Mouse (Mus musculus) ZHBTc4 (cell line): ENCODE measurements around the gene Bfsp1.

Experiments
- DNase-seq: peaks from one replicate; pipeline ENCODE4 v3.0.0-alpha.2; 2011; ENCODE audit warnings: low read depth, low spot score

Bfsp1 gene

DNA sequence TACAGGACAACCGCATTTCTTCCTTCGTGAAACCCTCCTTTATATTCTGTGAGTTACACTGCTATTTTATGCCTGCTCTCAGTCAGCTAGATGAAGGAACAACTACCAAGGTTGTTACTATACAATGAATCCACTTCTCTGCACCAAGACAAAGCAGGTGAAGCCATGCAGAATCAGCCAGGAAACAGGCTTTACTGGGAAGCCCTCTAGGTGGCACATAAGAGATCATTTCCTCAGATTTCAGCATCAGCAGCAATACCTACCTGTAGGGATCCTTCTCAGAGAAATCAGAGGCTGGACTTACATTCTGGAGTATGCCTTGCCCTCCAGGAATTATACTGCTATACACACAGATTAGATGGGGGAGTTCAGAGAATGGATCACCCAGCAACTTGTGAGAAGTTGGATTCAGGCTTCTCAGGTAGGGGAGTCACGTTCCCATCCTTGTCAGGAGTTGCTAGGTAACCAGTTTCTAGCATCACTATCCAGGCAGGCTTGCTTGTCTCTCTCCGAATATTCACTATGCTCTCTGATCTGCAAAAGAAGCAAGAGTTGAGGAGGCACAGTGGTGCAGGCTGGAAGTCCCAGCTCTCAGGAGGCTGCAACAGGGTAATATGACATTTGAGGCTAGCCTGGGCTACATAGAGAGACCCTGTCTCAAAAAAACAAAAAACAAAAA, 66.5 kb downstream of the Bfsp1 start:
- DNase-seq: no peak

DNA sequence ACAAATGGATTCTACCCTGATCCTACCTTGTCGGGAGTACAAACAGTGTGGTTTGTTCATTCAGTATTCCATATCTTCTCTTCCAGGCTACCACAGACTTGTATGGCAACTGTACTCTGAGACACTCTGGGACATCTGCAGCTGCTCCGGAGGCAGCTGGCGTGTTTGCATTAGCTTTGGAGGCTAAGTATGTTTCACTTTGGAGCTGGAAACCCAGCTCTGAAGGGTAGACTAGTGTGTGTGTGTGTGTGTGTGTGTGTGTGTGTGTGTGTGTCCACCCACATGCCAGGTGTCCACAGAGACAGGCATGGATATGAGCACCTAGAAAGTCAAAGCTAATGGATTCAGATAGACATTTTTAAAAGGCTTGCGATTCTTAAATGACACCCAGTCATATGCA, 67.1 kb downstream of the Bfsp1 start:
- DNase-seq: no peak

DNA sequence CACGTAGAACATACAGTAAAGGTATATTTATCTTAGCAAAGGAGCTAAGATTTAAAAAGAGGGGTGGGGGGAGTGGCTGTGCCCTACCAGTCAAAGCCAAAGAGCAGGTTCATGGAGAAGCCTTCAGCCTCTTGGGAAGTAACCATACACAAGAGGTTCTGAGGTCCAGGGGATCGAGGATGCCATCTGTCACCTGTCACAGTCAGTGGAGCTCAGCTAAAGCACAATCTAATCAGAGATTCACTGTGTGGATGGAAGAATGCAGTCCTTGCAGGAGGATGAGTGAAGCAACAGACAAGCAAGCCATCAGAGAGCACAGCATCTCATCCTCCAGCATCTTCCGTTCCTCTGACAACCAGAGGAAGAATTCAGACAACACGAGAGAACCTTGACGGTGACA, 73.1 kb downstream of the Bfsp1 start:
- no peak for DNase-seq

DNA sequence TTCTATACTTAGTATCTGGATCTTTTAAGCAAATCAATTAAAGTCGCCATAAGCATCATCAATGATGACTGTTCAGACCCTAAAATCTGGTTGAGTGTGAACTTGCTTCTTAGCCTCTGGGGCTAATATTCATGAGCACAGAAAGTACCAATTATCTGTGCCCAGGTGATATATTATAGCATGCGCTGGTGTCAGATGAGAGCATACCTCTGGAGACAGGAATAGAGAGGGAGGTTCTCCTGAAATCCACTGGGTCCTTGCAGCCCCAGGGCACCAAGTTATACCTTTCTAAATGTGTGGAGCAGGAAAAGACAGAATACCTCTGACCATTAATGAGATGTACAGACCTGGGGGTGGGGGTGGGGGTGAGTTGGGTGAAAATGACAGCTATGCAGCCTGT, 82.7 kb downstream of the Bfsp1 start:
- no peak for DNase-seq
